Mouse (Mus musculus) hindbrain, embryonic 14.5 days (tissue): Measurements from ENCODE around the gene Cdkl3. TPM values are rescaled to one million over a fixed set of nuclear protein-coding genes. Genes with fewer than 3 reads are reported as not detected.

Source experiments
- ATAC-seq: fragments of 200-750 bp; cut with Nextera tagmentation; 2 replicates; pipeline ENCODE4 v1.8.0; 2017; ENCODE audit warnings: moderate number of reproducible peaks, mild to moderate bottlenecking, moderate TSS enrichment, moderate library complexity; ENCODE audit not compliant: low FRiP score
- DNase-seq: peaks from one replicate; pipeline ENCODE4 v3.0.0-alpha.2; 2015; ENCODE audit warnings: low spot score
- H3K27ac ChIP-seq: fragments of 300-500 bp; sonication (generic); 2 replicates; pipeline ENCODE4 v1.5.1; 2014; ENCODE audit warnings: mild to moderate bottlenecking, moderate library complexity
- H3K27me3 ChIP-seq: fragments of 300-500 bp; sonication (generic); 2 replicates; pipeline ENCODE4 v1.6.1; 2014; ENCODE audit warnings: mild to moderate bottlenecking, low read length, mixed read lengths; ENCODE audit not compliant: control insufficient read depth, insufficient read depth
- H3K36me3 ChIP-seq: fragments of 300-500 bp; sonication (generic); replicated peaks from 2 replicates; pipeline ENCODE4 v1.6.1; 2014; ENCODE audit not compliant: control insufficient read depth, insufficient read depth
- H3K4me1 ChIP-seq: fragments of 300-500 bp; sonication (generic); replicated peaks from 2 replicates; pipeline ENCODE4 v1.6.1; 2014; ENCODE audit warnings: antibody characterized with exemption, low read length, mixed read lengths; ENCODE audit not compliant: control insufficient read depth, insufficient read depth
- H3K4me2 ChIP-seq: fragments of 300-500 bp; sonication (generic); replicated peaks from 2 replicates; pipeline ENCODE4 v1.6.1; 2014; ENCODE audit warnings: mild to moderate bottlenecking, moderate library complexity
- H3K4me3 ChIP-seq: fragments of 300-500 bp; sonication (generic); replicated peaks from 2 replicates; pipeline ENCODE4 v1.5.1; 2014; ENCODE audit warnings: mild to moderate bottlenecking, low read length
- H3K9ac ChIP-seq: fragments of 300-500 bp; sonication (generic); 2 replicates; pipeline ENCODE4 v1.6.1; 2014
- H3K9me3 ChIP-seq: fragments of 300-500 bp; sonication (generic); 2 replicates; pipeline ENCODE4 v1.6.1; 2016; ENCODE audit warnings: low read length; ENCODE audit not compliant: control insufficient read depth
- WGBS: fragments of 180-500 bp; shearing (Covaris S2); extraction: QIAGEN DNeasy Blood & Tissue Kit; methylation state at CpG from one replicate; pipeline ENCODE4 v1.1.7; 2014; 5-methylcytosine and 5-hydroxymethylcytosine counted together
- polyA plus RNA-seq: library from polyadenylated mRNA; unstranded; fragments of >200 nt; fragmentation: Nextera tagmentation; extraction: Ambion mirVana; gene quantifications from 2 replicates; pipeline ENCODE4 v1.2.1, GENCODE M21; 2014

Cdkl3 gene
- polyA plus RNA-seq, 1 experiment from 2014 or later, result 25.9 TPM

DNA sequence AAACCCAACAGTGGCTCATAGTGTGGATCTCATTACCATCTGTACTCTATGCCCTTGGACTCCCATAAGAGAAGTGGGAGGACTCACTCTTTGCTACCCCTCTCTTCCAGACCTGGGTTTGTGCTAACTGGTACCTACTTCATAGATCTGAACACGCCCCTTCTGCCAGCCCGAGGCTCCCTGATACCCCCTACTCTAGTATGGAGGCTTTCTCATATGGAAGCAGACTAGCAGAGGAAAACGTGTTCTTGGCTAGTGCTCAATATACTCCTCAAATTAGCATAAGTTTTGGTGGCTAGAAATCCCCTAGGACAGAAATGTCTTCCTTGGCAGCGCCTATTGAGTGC is 81.8 kb downstream of the Cdkl3 start:
- H3K27me3 ChIP-seq, result no peaks in the 10 kb centered on the region
- ATAC-seq, result 0 out of 2 replicates have a peak, but pooled peaks have one; percentile 31
- H3K4me2 ChIP-seq, result peak overlapping the region; percentile 21; the same call in 1 of the 2 replicates
- no peaks in the 10 kb centered on the region for H3K9me3 ChIP-seq
- no peaks in the 10 kb centered on the region for H3K36me3 ChIP-seq
- no peak for DNase-seq
- H3K9ac ChIP-seq, result no peak overlapping the region
- H3K27ac ChIP-seq, result peak overlapping the region; percentile 83
- peaks cover 11% of the 10 kb centered on the region for H3K4me1 ChIP-seq
- H3K4me3 ChIP-seq, result no peak overlapping the region
- 48% methylated on average over 4 of the region's 4 CpGs for WGBS

- H3K9me3 ChIP-seq, result no peaks in the 10 kb centered on the region
- H3K27me3 ChIP-seq, result no peaks in the 10 kb centered on the region
- DNase-seq (peak; percentile 40), ATAC-seq (peak; percentile 82; the same call in 1 of the 2 replicates)
- H3K27ac ChIP-seq, result peak overlapping the region; percentile 83
- no peak overlapping the region for H3K4me3 ChIP-seq
- no peaks in the 10 kb centered on the region for H3K36me3 ChIP-seq
- H3K4me2 ChIP-seq, result peak overlapping the region; percentile 21; the same call in 1 of the 2 replicates
- H3K9ac ChIP-seq, result no peak overlapping the region
- peaks cover 11% of the 10 kb centered on the region for H3K4me1 ChIP-seq
- 36% methylated on average over 9 of the region's 9 CpGs for WGBS
These were observed 82.3 kb downstream of the Cdkl3 start for GRCm38 (mm10) chr11:52086204-52086864.

DNA sequence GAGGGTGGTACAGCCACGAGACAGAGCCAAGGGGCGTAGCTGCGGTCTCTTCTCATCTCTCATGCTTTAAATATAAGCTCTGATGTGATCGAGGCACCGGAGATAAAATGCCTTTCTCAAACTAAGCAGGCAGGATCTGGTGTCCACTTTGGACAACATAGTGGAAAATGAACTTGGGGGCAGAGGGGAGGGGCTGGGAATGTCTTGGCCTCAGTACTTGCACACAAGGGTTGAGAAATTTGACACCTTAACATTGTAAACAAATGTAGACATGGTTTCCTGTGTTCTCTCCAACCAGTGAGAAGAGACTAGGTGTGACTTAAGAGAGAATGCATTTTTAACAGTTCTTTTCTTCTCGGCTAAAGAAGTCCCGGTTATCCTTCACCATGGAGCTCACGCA is 85.3 kb downstream of the Cdkl3 start:
- H3K4me3 ChIP-seq, result no peak overlapping the region
- no peak overlapping the region for H3K27ac ChIP-seq
- 73% methylated on average over 8 of the region's 8 CpGs for WGBS
- no peaks in the 10 kb centered on the region for H3K27me3 ChIP-seq
- H3K9ac ChIP-seq, result no peak overlapping the region
- no peaks in the 10 kb centered on the region for H3K36me3 ChIP-seq
- no peak for ATAC-seq
- H3K4me1 ChIP-seq, result peaks cover 11% of the 10 kb centered on the region
- no peaks in the 10 kb centered on the region for H3K9me3 ChIP-seq
- no peak for DNase-seq
- H3K4me2 ChIP-seq, result no peak overlapping the region

DNA sequence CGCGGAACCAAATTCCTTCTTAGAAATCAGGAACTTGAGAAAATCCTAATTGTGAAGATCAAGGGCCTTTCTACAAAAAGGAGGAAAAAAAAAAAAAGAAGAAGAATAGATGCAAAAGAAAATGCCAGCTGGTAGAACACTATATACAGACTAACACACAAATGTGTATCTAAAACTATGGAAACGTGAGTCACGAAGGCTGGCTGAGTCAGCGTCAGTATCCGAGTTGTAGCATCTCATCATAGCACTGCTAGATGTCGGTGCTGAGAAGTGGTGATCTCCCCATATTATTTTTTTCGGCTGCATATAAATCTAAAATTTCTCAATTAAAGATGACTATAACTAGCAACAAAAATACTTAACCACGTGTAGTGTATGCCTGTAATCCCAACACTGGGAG is 87.2 kb downstream of the Cdkl3 start:
- 89% methylated on average over 9 of the region's 9 CpGs for WGBS

DNA sequence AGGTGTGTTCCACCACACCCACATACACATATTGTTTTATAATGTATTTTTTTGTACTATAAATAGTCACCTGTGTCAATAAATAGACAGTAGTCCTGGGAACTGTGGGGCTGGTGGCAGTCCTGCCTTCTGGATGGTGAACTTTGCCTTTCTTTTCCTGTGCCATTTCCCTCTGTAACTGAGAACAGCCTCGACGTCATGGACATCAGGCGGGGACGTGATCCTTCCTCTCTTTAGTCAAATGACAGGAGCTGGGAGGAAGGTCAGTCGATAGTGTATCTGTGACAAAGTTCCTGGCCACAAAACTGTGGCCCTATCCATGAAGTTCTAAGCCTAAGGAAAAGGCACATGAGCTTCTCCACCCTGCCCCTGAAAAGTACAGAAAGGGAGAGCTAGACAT is 90.5 kb downstream of the Cdkl3 start:
- Histone ChIP-seq H3K27me3 (no peaks in the 10 kb centered on the region), H3K36me3 (no peaks in the 10 kb centered on the region), H3K4me1 (peaks cover 8% of the 10 kb centered on the region; the same call in 1 of the 2 replicates), H3K4me3 (no peak overlapping the region), H3K9me3 (no peaks in the 10 kb centered on the region), H3K4me2 (no peak overlapping the region), H3K9ac (no peak overlapping the region), H3K27ac (no peak overlapping the region)
- ATAC-seq (no peak), DNase-seq (no peak)
- WGBS, result 66% methylated on average over 5 of the region's 5 CpGs

More for the DNA sequence above, 87.2 kb downstream of the Cdkl3 start:
- Histone ChIP-seq H3K4me1 (peaks cover 5% of the 10 kb centered on the region; the same call in 1 of the 2 replicates), H3K9ac (no peak overlapping the region), H3K4me2 (no peak overlapping the region), H3K9me3 (no peaks in the 10 kb centered on the region), H3K27me3 (no peaks in the 10 kb centered on the region), H3K4me3 (no peak overlapping the region), H3K36me3 (no peaks in the 10 kb centered on the region), H3K27ac (no peak overlapping the region)
- ATAC-seq (no peak), DNase-seq (no peak)

DNA sequence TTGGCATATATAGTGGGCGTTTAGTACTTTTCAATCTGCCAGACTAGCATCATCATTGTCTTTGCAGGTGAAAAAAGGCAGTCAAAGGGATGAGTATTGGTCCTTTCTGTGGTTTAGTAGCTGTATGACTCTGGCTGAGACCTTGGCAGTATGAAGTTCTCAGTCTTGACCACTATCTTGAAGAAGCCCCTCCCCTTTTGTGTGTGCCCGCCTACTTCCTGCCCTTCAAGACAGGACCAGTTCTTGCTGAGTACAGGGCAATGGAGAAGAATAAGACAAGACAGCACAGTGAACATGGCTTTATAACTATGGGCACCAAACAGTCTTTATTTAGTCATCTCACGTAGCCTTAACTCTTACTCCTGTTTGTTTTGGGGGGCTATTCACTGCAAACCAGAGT is 93.0 kb downstream of the Cdkl3 start:
- Histone ChIP-seq H3K4me3 (no peak overlapping the region), H3K27ac (no peak overlapping the region), H3K9me3 (no peaks in the 10 kb centered on the region), H3K4me2 (no peak overlapping the region), H3K4me1 (peaks cover 32% of the 10 kb centered on the region), H3K27me3 (no peaks in the 10 kb centered on the region), H3K9ac (no peak overlapping the region), H3K36me3 (no peaks in the 10 kb centered on the region)
- DNase-seq (no peak), ATAC-seq (no peak)
- WGBS, result 77% methylated on average over 3 of the region's 3 CpGs

GRCm38 (mm10) chr11:52097596-52097995 is 93.6 kb downstream of the Cdkl3 start:
- Histone ChIP-seq H3K36me3 (no peaks in the 10 kb centered on the region), H3K4me3 (peak overlapping the region; percentile 99; the same call in 1 of the 2 replicates), H3K4me2 (peak overlapping the region; percentile 97), H3K9ac (peak overlapping the region; percentile 99), H3K27me3 (no peaks in the 10 kb centered on the region), H3K4me1 (peaks cover 33% of the 10 kb centered on the region), H3K27ac (peak overlapping the region; percentile 100), H3K9me3 (no peaks in the 10 kb centered on the region)
- ATAC-seq, result no peak
- no peak for DNase-seq
- WGBS, result 82% methylated on average over 2 of the region's 2 CpGs

GRCm38 (mm10) chr11:52098398-52098946 is 94.5 kb downstream of the Cdkl3 start, which contains the start of gene Ppp2ca:
Ppp2ca (plus strand) TSS chr11:52098681.
- H3K4me1 ChIP-seq, result peaks cover 37% of the 10 kb centered on the region
- DNase-seq, result peak; percentile 98
- peak; percentile 97 for ATAC-seq
- H3K27me3 ChIP-seq, result no peaks in the 10 kb centered on the region
- WGBS, result under 1% methylated on average over 53 of the region's 53 CpGs
- peak within 1 kb of the TSS; percentile 100 for H3K27ac ChIP-seq
- no peaks in the 10 kb centered on the region for H3K36me3 ChIP-seq
- peak within 1 kb of the TSS; percentile 99 for H3K4me3 ChIP-seq
- peak within 1 kb of the TSS; percentile 97 for H3K4me2 ChIP-seq
- no peaks in the 10 kb centered on the region for H3K9me3 ChIP-seq
- H3K9ac ChIP-seq, result peak within 1 kb of the TSS; percentile 99

GRCm38 (mm10) chr11:52099031-52099761 is 95.2 kb downstream of the Cdkl3 start:
- no peaks in the 10 kb centered on the region for H3K27me3 ChIP-seq
- H3K27ac ChIP-seq, result peak overlapping the region; percentile 100
- H3K4me2 ChIP-seq, result peak overlapping the region; percentile 97
- H3K36me3 ChIP-seq, result no peaks in the 10 kb centered on the region
- no peaks in the 10 kb centered on the region for H3K9me3 ChIP-seq
- peak overlapping the region; percentile 99 for H3K4me3 ChIP-seq
- H3K4me1 ChIP-seq, result peaks cover 37% of the 10 kb centered on the region
- peak overlapping the region; percentile 99 for H3K9ac ChIP-seq
- ATAC-seq (peak; percentile 80), DNase-seq (peak; percentile 73)
- WGBS, result under 1% methylated on average over 72 of the region's 72 CpGs
